ENCODE assay signal across 20 mouse cellular contexts in genomic region chr6:147013546-147013945, GRCm38 (mm10). TPM values are rescaled to one million over a fixed set of nuclear protein-coding genes. Genes with fewer than 3 reads are reported as not detected.
DNase-seq lines count a peak whose midpoint lies in the region; ATAC-seq and TF ChIP-seq lines count a peak whose summit lies in the region.
"Had no signal": no experiment of that assay in that cellular context is flagged by ENCODE, and none has a peak within 500 bp of the region (broad histone marks: within the 10 kb centered on the region; RNA-seq: fewer than 3 reads in every experiment).

No protein-coding gene starts in this region.

- TF ChIP-seq POLR2A in MEL (IDR thresholded peaks at IDR 0.05; ENCODE audit: control insufficient read depth in 1 of 2, insufficient read depth in 1 of 2, low read depth in 1 of 2, low read length in 2 of 2, poor library complexity in 1 of 2) = no peak

- TF ChIP-seq CTCF in forebrain, postnatal 0 days (IDR thresholded peaks at IDR 0.05; ENCODE audit: low read depth) = peak; percentile 46
- 0 out of 2 replicates have a peak, but pooled peaks have one; percentile 19 for TF ChIP-seq CTCF in liver, embryonic 14.5 days (IDR thresholded peaks at IDR 0.05; ENCODE audit: low read depth)
- peak in 2 of 3 experiments; percentile 33 to 53; a peak in 3 of 6 replicates for TF ChIP-seq CTCF in MEL (IDR thresholded peaks at IDR 0.05 in 2 of 3, conservative IDR thresholded peaks at IDR 0.05 in 1 of 3; ENCODE audit: control insufficient read depth in 1 of 3, insufficient read depth in 1 of 3, low read depth in 2 of 3, low read length in 3 of 3, poor library complexity in 1 of 3, severe bottlenecking in 1 of 3)

- DNase-seq in forebrain, postnatal 0 days = no peak
- no peak for DNase-seq in liver, embryonic 14.5 days (ENCODE audit: low read depth in 3 of 3, low spot score in 3 of 3)
- no peak for DNase-seq in liver, embryonic 11.5 days (ENCODE audit: low spot score)
- DNase-seq in MEL (ENCODE audit: low read depth, low spot score) = peak; percentile 27
- peak; percentile 9 for DNase-seq in naive thymus-derived CD4-positive, alpha-beta T cell, adult 2 months (ENCODE audit: low read depth)
- no peak for DNase-seq in yolk sac, embryonic 10.5 days (ENCODE audit: low spot score)
- DNase-seq: cerebellum, adult 9-11 months; liver, embryonic 13.5 days had no signal

- no peak for TF ChIP-seq EP300 in liver, embryonic 14.5 days (IDR thresholded peaks at IDR 0.05; ENCODE audit: low read depth)
- TF ChIP-seq EP300 in MEL (IDR thresholded peaks at IDR 0.05; ENCODE audit: low read depth in 1 of 2, low read length in 2 of 2) = no peak

- H3K4me1 ChIP-seq in forebrain, postnatal 0 days (ENCODE audit: insufficient read depth) = no peaks in the 10 kb centered on the region
- H3K4me1 ChIP-seq in forebrain, embryonic 16.5 days (replicated peaks; ENCODE audit: control insufficient read depth, insufficient read depth, low read length) = no peaks in the 10 kb centered on the region
- no peaks in the 10 kb centered on the region for H3K4me1 ChIP-seq in liver, embryonic 14.5 days (replicated peaks; ENCODE audit: control insufficient read depth in 2 of 2, insufficient read depth in 2 of 2, low read length in 1 of 2)
- H3K4me1 ChIP-seq in liver, embryonic 11.5 days (replicated peaks; ENCODE audit: control insufficient read depth, insufficient read depth, low read length) = no peaks in the 10 kb centered on the region
- no peaks in the 10 kb centered on the region for H3K4me1 ChIP-seq in MEL (ENCODE audit: control insufficient read depth in 1 of 2, insufficient read depth in 2 of 2, low read length in 2 of 2)
- H3K4me1 ChIP-seq: hindbrain, embryonic 15.5 days; kidney, embryonic 15.5 days; liver, embryonic 13.5 days; neural tube, embryonic 13.5 days had no signal

- H3K4me3 ChIP-seq in forebrain, postnatal 0 days (ENCODE audit: low read depth, low read length) = no peak overlapping the region
- no peak overlapping the region for H3K4me3 ChIP-seq in forebrain, embryonic 16.5 days (replicated peaks; ENCODE audit: low read length)
- no peak overlapping the region for H3K4me3 ChIP-seq in liver, embryonic 14.5 days (ENCODE audit: insufficient read depth in 1 of 2, low read depth in 2 of 2, low read length in 2 of 2)
- no peak overlapping the region for H3K4me3 ChIP-seq in liver, embryonic 11.5 days (ENCODE audit: low read depth, low read length)
- no peak overlapping the region for H3K4me3 ChIP-seq in MEL (ENCODE audit: control insufficient read depth in 1 of 2, insufficient read depth in 1 of 2, low read depth in 2 of 2, low read length in 2 of 2)
- H3K4me3 ChIP-seq: embryonic facial prominence, embryonic 12.5 days; hindbrain, embryonic 15.5 days; kidney, embryonic 15.5 days; liver, embryonic 13.5 days; neural tube, embryonic 13.5 days had no signal

- TF ChIP-seq RAD21 in MEL (IDR thresholded peaks at IDR 0.05; ENCODE audit: low read depth, low read length) = peak; percentile 49

- no peak overlapping the region for H3K27ac ChIP-seq in forebrain, postnatal 0 days (ENCODE audit: low read depth, low read length)
- no peak overlapping the region for H3K27ac ChIP-seq in forebrain, embryonic 16.5 days (ENCODE audit: low read length)
- H3K27ac ChIP-seq in liver, embryonic 14.5 days = no peak overlapping the region
- no peak overlapping the region for H3K27ac ChIP-seq in liver, embryonic 11.5 days (ENCODE audit: low read depth, low read length)
- no peak overlapping the region for H3K27ac ChIP-seq in MEL (ENCODE audit: control insufficient read depth, low read depth, low read length)
- H3K27ac ChIP-seq: embryonic facial prominence, embryonic 12.5 days; hindbrain, embryonic 15.5 days; kidney, embryonic 15.5 days; liver, embryonic 13.5 days; macrophage; neural tube, embryonic 13.5 days had no signal

- H3K9ac ChIP-seq in forebrain, postnatal 0 days = no peak overlapping the region
- no peak overlapping the region for H3K9ac ChIP-seq in forebrain, embryonic 16.5 days (replicated peaks; ENCODE audit: low read depth, low read length)
- no peak overlapping the region for H3K9ac ChIP-seq in liver, embryonic 14.5 days (replicated peaks)
- H3K9ac ChIP-seq in liver, embryonic 11.5 days (ENCODE audit: low read depth, low read length) = no peak overlapping the region
- H3K9ac ChIP-seq in MEL (ENCODE audit: control insufficient read depth, low read depth, low read length, poor library complexity, severe bottlenecking) = no peak overlapping the region
- H3K9ac ChIP-seq: embryonic facial prominence, embryonic 12.5 days; hindbrain, embryonic 15.5 days; kidney, embryonic 15.5 days; liver, embryonic 13.5 days; neural tube, embryonic 13.5 days had no signal

- ATAC-seq in forebrain, postnatal 0 days = no peak
- ATAC-seq in forebrain, embryonic 16.5 days = no peak
- ATAC-seq in liver, embryonic 14.5 days (ENCODE audit: insufficient read depth) = no peak
- ATAC-seq in liver, embryonic 11.5 days (replicated peaks; ENCODE audit: low FRiP score) = no peak
- ATAC-seq: midbrain, embryonic 16.5 days; Patski had no signal

- H3K27me3 ChIP-seq in forebrain, postnatal 0 days (ENCODE audit: insufficient read depth, low read length) = no peaks in the 10 kb centered on the region
- H3K27me3 ChIP-seq in forebrain, embryonic 16.5 days (replicated peaks; ENCODE audit: control insufficient read depth, insufficient read depth, low read length) = no peaks in the 10 kb centered on the region
- no peaks in the 10 kb centered on the region for H3K27me3 ChIP-seq in liver, embryonic 14.5 days (ENCODE audit: control insufficient read depth, insufficient read depth, low read length)
- H3K27me3 ChIP-seq in liver, embryonic 11.5 days (replicated peaks; ENCODE audit: control insufficient read depth, insufficient read depth, low read length) = no peaks in the 10 kb centered on the region
- H3K27me3 ChIP-seq in MEL (ENCODE audit: control insufficient read depth in 1 of 2, insufficient read depth in 2 of 2, low read length in 2 of 2) = no peaks in the 10 kb centered on the region
- H3K27me3 ChIP-seq: embryonic facial prominence, embryonic 12.5 days; hindbrain, embryonic 15.5 days; kidney, embryonic 15.5 days; liver, embryonic 13.5 days; neural tube, embryonic 13.5 days; Patski had no signal

- H3K4me2 ChIP-seq in forebrain, postnatal 0 days (ENCODE audit: low read depth) = no peak overlapping the region
- H3K4me2 ChIP-seq in forebrain, embryonic 16.5 days (ENCODE audit: low read length) = no peak overlapping the region
- H3K4me2 ChIP-seq in liver, embryonic 14.5 days (ENCODE audit: low read depth) = no peak overlapping the region
- H3K4me2 ChIP-seq in liver, embryonic 11.5 days = no peak overlapping the region
- H3K4me2 ChIP-seq: embryonic facial prominence, embryonic 12.5 days; hindbrain, embryonic 15.5 days; kidney, embryonic 15.5 days; liver, embryonic 13.5 days; neural tube, embryonic 13.5 days had no signal

- no peaks in the 10 kb centered on the region for H3K36me3 ChIP-seq in forebrain, postnatal 0 days (ENCODE audit: insufficient read depth)
- no peaks in the 10 kb centered on the region for H3K36me3 ChIP-seq in forebrain, embryonic 16.5 days (ENCODE audit: control insufficient read depth, insufficient read depth)
- H3K36me3 ChIP-seq in liver, embryonic 14.5 days (replicated peaks; ENCODE audit: control insufficient read depth, insufficient read depth, low read depth) = no peaks in the 10 kb centered on the region
- 0 out of 2 replicates have a peak, but pooled peaks cover 3% of the 10 kb centered on the region for H3K36me3 ChIP-seq in liver, embryonic 11.5 days (ENCODE audit: control insufficient read depth, insufficient read depth, low read length)
- H3K36me3 ChIP-seq in MEL (ENCODE audit: control insufficient read depth in 1 of 2, insufficient read depth in 2 of 2, low read length in 2 of 2) = no peaks in the 10 kb centered on the region
- H3K36me3 ChIP-seq: hindbrain, embryonic 15.5 days; liver, embryonic 13.5 days; neural tube, embryonic 13.5 days had no signal

- H3K79me2 ChIP-seq in MEL (ENCODE audit: control insufficient read depth, insufficient read depth, low read length, poor library complexity) = no peaks in the 10 kb centered on the region

- H3K9me3 ChIP-seq in forebrain, postnatal 0 days (ENCODE audit: low read length) = no peaks in the 10 kb centered on the region
- H3K9me3 ChIP-seq in forebrain, embryonic 16.5 days (ENCODE audit: control insufficient read depth, low read length) = no peaks in the 10 kb centered on the region
- H3K9me3 ChIP-seq in liver, embryonic 14.5 days (ENCODE audit: control insufficient read depth, low read length) = no peaks in the 10 kb centered on the region
- H3K9me3 ChIP-seq in liver, embryonic 11.5 days (ENCODE audit: control insufficient read depth, low read length) = no peaks in the 10 kb centered on the region
- H3K9me3 ChIP-seq in MEL (replicated peaks; ENCODE audit: insufficient read depth, low read length) = no peaks in the 10 kb centered on the region
- H3K9me3 ChIP-seq: embryonic facial prominence, embryonic 12.5 days; hindbrain, embryonic 15.5 days; kidney, embryonic 15.5 days; liver, embryonic 13.5 days; neural tube, embryonic 13.5 days had no signal

- WGBS in forebrain, postnatal 0 days = 77% methylated on average over 1 of the region's 1 CpGs
- WGBS in forebrain, embryonic 16.5 days = 74% methylated on average over 1 of the region's 1 CpGs
- 54% methylated on average over 1 of the region's 1 CpGs for WGBS in liver, embryonic 14.5 days (ENCODE audit: insufficient replicate concordance)
- WGBS in liver, embryonic 11.5 days = 77% methylated on average over 1 of the region's 1 CpGs

RNA-seq across cellular contexts. Expression of gene Rep15, which starts 18.8 kb away (rescaled TPM):
- total RNA-seq in forebrain, postnatal 0 days (2014; rRNA removed) = 1.0 and 1.1 TPM in 2 replicates
- 0.35 and 0.74 TPM in 2 replicates for polyA plus RNA-seq in forebrain, postnatal 0 days (2015; fragmentation: Nextera tagmentation; extraction: Ambion mirVana)
- 0.34 and 1.1 TPM in 2 replicates for polyA plus RNA-seq in forebrain, embryonic 16.5 days (2015; fragmentation: Nextera tagmentation; extraction: Ambion mirVana)
- 0.04 and 0.11 TPM in 2 replicates for polyA plus RNA-seq in liver, embryonic 14.5 days (2012; rRNA removed)
- polyA plus RNA-seq in liver, embryonic 14.5 days (2014; fragmentation: Nextera tagmentation; extraction: Ambion mirVana) = 0.15 and 0.32 TPM in 2 replicates
- polyA plus RNA-seq in liver, embryonic 11.5 days (2014; fragmentation: Nextera tagmentation; extraction: Ambion mirVana) = 1.7 TPM in 2 replicates
- 0.31 and 0.36 TPM in 2 replicates for total RNA-seq in MEL (2012; rRNA removed)
- polyA plus RNA-seq in MEL (2012; ENCODE audit: insufficient read depth in 1 of 2, insufficient read length in 2 of 2, low read depth in 1 of 2, low replicate concordance in 2 of 2, missing spikeins in 1 of 2) = under 1 TPM in 1 of 2 experiments, not detected in 1; 0.43 TPM

RNA-seq across cellular contexts. Expression of gene Mrps35, which starts 29.0 kb away (rescaled TPM):
- 12.6 and 20.3 TPM in 2 replicates for total RNA-seq in forebrain, postnatal 0 days (2014; rRNA removed)
- polyA plus RNA-seq in forebrain, postnatal 0 days (2015; fragmentation: Nextera tagmentation; extraction: Ambion mirVana) = 82.6 and 83.2 TPM in 2 replicates
- polyA plus RNA-seq in forebrain, embryonic 16.5 days (2015; fragmentation: Nextera tagmentation; extraction: Ambion mirVana) = 78.5 and 82.3 TPM in 2 replicates
- polyA plus RNA-seq in liver, embryonic 14.5 days (2012; rRNA removed) = 3.9 and 20.1 TPM in 2 replicates
- polyA plus RNA-seq in liver, embryonic 14.5 days (2014; fragmentation: Nextera tagmentation; extraction: Ambion mirVana) = 60.9 and 61.4 TPM in 2 replicates
- 139 and 140 TPM in 2 replicates for polyA plus RNA-seq in liver, embryonic 11.5 days (2014; fragmentation: Nextera tagmentation; extraction: Ambion mirVana)
- 97.0 and 99.0 TPM in 2 replicates for total RNA-seq in MEL (2012; rRNA removed)
- 100 to 1,000 TPM in 1 of 2 experiments, not detected in 1; 148 TPM for polyA plus RNA-seq in MEL (2012; ENCODE audit: insufficient read depth in 1 of 2, insufficient read length in 2 of 2, low read depth in 1 of 2, low replicate concordance in 2 of 2, missing spikeins in 1 of 2)

RNA-seq across cellular contexts. Expression of gene 1700034J05Rik, which starts 59.3 kb away (rescaled TPM):
- total RNA-seq in forebrain, postnatal 0 days (2014; rRNA removed) = not detected in 2 replicates
- polyA plus RNA-seq in forebrain, postnatal 0 days (2015; fragmentation: Nextera tagmentation; extraction: Ambion mirVana) = not detected in 2 replicates
- polyA plus RNA-seq in forebrain, embryonic 16.5 days (2015; fragmentation: Nextera tagmentation; extraction: Ambion mirVana) = not detected in 2 replicates
- not detected in 2 replicates for polyA plus RNA-seq in liver, embryonic 14.5 days (2012; rRNA removed)
- polyA plus RNA-seq in liver, embryonic 14.5 days (2014; fragmentation: Nextera tagmentation; extraction: Ambion mirVana) = not detected in 2 replicates
- 0.08 and 0.17 TPM in 2 replicates for polyA plus RNA-seq in liver, embryonic 11.5 days (2014; fragmentation: Nextera tagmentation; extraction: Ambion mirVana)
- total RNA-seq in MEL (2012; rRNA removed) = not detected in 2 replicates
- polyA plus RNA-seq in MEL (2012; ENCODE audit: insufficient read depth in 1 of 2, insufficient read length in 2 of 2, low read depth in 1 of 2, low replicate concordance in 2 of 2, missing spikeins in 1 of 2) = not detected
- total RNA-seq: granulocyte monocyte progenitor cell, adult 5-6 weeks; heart, postnatal 10 days; left cerebral cortex, postnatal 25 days had no signal
- polyA plus RNA-seq: liver, embryonic 13.5 days; macrophage; neural tube, embryonic 13.5 days; Patski; thymus, postnatal 0 days had no signal

Comparison
In these comparisons a context has a peak if more than half of its experiments do, and no peak if none do; other contexts are left out.
1. DNase-seq: peak in MEL (single experiment) and naive thymus-derived CD4-positive, alpha-beta T cell, adult 2 months (single experiment); none in forebrain, postnatal 0 days (single experiment), liver, embryonic 14.5 days (0 of 3), liver, embryonic 11.5 days (single experiment) and yolk sac, embryonic 10.5 days (single experiment).
2. Peak in every context shown above with its lines, with median percentiles within 50 percentile points of each other: CTCF ChIP-seq.